Mouse (Mus musculus) T-cell, adult 66 days (primary cell): Measurements from ENCODE around the gene Ttc28. TPM values are rescaled to one million over a fixed set of nuclear protein-coding genes. Genes with fewer than 3 reads are reported as not detected.

Experiments
- total RNA-seq, 2 experiments: library from RNA; stranded (reverse); gene quantifications; 3 replicates in 1 of 2; 4 replicates in 1 of 2; pipeline ENCODE4 v1.2.4; 2023

Ttc28 gene
- 10 to 100 TPM; 33.2 to 41.4 TPM for total RNA-seq

DNA sequence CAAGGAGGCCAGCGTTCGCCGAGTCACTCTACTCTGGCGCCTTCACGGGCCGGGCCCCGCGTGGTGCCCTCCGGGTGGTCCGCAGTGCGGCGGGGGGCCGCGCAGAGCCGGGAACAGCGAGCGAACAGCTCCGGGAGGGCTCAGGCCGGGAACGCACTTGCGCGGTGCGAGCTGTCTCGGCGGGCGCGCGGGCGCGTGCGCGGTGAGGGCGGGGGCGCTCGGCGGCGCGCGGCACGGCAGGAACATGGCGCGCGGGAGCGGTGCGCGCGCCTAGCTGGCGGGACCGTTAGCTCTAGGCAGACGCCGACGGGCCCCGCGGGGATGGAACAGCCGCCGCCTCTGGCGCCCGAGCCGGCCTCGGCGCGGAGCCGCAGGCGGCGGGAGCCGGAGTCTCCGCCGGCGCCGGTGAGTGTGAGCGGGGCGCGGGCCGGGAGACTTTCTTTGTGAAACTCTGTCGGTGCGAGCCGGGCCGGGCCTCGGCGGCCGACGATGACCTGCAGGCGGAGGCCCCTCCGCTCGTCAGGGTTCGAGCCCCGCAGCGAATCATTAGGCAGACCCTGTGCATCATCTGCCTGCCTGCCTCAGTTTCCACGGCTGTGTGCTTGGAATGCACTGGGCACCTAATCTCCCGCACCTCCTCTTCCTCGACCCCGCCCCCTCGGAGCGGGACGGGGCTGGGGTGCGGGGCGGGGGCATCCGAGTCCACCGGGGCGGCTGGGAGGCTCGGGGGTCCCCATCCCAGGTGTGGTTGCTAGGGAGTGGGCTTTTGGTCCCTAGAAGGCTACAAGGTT lies at the start of gene Ttc28:
Gene Ttc28 (plus strand): TSS at position 220 of the 791 bp plus-strand sequence.

DNA sequence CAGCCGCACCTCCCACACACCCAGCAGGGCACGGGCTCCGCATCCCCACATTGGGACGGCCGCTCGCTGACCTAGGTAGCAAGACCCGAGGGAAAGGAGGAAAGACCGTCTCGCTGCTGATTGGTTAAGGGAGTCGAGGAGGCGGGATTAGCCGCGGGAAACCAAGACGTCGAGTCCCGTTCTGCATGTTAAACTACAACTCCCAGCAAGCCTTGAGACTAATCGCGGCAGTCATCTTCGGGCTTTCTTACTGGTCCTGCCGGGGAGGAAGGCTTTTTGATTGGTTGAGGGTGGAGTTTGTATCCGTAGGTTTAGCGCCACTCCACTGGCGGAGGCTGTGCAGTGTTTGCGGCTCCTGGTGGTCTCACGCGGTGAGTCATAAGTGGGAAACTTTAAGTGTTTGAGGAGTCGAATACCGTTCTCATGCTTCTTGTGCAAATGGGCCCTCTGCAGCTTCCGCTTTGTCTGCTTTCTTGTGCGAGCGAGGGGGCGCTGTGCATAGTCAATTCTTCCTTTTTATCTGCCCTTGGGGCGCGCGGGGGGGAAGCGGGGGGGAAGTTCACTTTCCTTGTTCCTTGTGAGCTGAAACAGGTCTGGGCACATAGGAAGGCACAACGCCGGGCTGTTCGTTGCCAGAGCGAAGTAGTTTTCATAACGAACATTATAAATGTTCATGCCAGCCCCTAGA lies 39.8 kb upstream of the Ttc28 start, which contains the start of the genes Hscb and Chek2:
Gene Hscb (minus strand): TSS at position 100 of the 688 bp plus-strand sequence.
Gene Chek2 (plus strand): TSS at position 302 of the 688 bp plus-strand sequence.

DNA sequence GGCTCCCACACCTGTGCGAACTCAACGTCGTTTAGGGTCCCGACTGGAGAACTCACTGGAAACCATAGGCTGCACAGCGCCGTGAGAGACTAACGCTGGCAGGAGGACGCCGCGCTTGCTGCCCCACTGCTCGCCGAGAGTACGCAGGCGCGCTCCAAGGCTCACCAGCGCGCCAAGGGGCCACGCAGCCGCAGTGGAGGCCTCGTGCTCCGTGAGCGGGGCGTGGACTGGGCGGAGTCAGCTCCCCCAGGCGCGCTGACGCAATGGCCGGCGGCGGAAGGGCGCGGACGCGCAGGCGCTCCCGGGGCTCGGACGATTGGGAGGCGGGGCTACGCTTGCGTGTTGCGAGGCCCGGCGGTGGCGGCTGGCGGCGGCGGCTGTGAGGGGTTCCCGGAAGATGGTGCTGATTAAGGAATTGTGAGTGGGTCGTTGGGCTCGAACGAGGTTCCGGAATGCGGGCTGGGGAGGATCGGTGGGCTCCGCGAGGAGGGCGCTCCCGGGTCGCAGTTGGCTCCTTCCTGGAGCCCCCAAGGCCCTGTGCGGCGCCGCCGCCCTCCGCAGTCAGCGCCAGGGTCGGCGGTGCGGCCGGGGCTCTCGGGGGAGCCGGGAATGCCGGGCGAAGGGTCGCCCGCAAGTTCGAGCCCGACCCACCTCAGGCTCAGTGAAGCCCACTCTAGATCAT lies 451.0 kb downstream of the Ttc28 start, which contains the start of gene Pitpnb:
Gene Pitpnb (plus strand): TSS at position 347 of the 682 bp plus-strand sequence.

Other genes starting within 250 kb of the Ttc28 start
- gene Noc4l, start 226.4 kb upstream of the Ttc28 start, total RNA-seq: 10 to 100 TPM; 66.3 to 76.9 TPM
- 10 to 100 TPM; 64.7 to 71.0 TPM for gene Ddx51, start 226.4 kb upstream of the Ttc28 start, total RNA-seq
- 100 to 1,000 TPM; 249 to 257 TPM for gene Ep400, start 109.1 kb upstream of the Ttc28 start, total RNA-seq
- 10 to 100 TPM; 37.4 to 41.5 TPM for gene Pus1, start 99.1 kb upstream of the Ttc28 start, total RNA-seq
- gene Ulk1, start 69.7 kb upstream of the Ttc28 start, total RNA-seq: 10 to 100 TPM; 75.7 to 90.6 TPM
- gene Hscb, start 40.0 kb upstream of the Ttc28 start, total RNA-seq: 10 to 100 TPM; 20.9 to 21.5 TPM
- gene Chek2, start 39.8 kb upstream of the Ttc28 start, total RNA-seq: 1 to 10 TPM; 6.6 to 6.7 TPM